Mouse (Mus musculus) urinary bladder, postnatal 25 days (tissue): ENCODE results near the gene Mrpl51.
"Not testable (repeated sequence)": the region's sequence is repeated elsewhere in the genome, so short reads cannot be mapped to it uniquely, and the experiment has no call there.

ENCODE experiments used
- DNase-seq: peaks from one replicate; pipeline ENCODE4 v3.0.0; 2022; ENCODE audit warnings: low spot score

Mrpl51 gene

DNA sequence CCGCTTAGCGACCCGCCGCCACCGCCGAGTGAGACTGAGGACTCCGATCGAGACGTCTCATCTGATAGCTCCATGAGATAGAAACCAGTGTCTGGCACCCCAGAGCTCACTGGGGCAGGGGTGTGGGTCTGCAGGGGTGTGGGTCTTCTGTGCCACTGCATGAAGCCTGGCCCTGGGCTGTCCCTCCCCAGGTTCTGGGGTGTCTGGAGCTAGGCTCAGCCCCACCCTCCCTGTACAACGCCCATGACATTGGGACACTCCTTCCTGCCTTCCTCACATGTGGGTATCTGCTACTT is 31.1 kb upstream of the Mrpl51 start:
- peak; percentile 25 for DNase-seq

DNA sequence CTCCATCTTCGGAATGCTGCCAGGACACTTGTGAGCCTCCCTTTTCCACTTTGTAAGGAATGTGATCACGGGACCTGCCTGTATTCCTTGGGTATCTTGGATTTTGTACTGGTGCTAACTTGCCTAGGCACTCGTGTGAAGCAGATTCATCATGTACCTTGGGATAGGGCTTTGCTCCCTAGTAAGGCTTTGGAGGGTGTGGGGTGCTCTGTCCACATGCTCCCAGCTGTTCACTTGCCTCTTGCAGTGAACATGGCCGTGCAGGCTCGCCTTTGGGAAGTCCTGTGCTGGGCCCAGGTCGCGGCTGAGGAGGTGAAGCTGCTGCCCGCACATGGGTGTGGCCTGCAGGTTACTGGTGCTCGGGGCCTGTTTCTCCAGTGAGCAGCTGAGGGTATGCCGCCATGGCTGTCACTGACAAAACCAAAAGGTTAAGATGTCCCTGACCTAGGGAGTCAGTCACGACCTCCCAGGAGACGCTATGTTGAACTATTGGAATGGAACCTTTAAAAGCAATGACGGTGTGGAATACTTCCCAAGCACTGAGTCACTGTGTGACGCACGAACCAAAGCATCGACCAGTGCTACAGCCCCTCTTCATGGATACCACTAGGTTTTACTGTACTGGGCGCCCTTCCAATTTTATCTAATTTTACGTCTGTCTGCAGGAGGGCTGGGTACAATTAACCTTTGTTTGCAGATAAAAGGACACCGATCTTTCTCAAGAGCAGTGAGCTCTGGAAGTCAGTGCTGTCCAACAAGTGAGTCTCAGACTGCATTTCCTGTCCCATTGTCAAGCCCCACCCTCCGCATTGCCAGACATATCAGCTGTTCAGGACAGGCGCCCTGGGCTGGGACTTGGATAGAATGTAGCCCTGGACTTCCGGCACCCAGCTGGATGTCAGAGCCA is 30.5 kb upstream of the Mrpl51 start:
- peak; percentile 56 for DNase-seq

DNA sequence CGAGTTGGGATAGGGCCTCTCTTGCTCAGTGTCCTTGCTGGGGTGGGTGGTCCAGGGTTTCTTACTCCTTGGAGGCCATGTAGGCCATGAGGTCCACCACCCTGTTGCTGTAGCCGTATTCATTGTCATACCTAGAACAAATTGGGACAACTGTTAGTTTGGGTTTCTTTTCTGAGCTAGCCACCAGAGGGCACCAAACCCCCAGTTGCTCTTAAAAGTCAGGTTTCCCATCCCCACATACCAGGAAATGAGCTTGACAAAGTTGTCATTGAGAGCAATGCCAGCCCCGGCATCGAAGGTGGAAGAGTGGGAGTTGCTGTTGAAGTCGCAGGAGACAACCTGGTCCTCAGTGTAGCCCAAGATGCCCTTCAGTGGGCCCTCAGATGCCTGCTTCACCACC is 29.6 kb upstream of the Mrpl51 start:
- DNase-seq = peak; percentile 58

DNA sequence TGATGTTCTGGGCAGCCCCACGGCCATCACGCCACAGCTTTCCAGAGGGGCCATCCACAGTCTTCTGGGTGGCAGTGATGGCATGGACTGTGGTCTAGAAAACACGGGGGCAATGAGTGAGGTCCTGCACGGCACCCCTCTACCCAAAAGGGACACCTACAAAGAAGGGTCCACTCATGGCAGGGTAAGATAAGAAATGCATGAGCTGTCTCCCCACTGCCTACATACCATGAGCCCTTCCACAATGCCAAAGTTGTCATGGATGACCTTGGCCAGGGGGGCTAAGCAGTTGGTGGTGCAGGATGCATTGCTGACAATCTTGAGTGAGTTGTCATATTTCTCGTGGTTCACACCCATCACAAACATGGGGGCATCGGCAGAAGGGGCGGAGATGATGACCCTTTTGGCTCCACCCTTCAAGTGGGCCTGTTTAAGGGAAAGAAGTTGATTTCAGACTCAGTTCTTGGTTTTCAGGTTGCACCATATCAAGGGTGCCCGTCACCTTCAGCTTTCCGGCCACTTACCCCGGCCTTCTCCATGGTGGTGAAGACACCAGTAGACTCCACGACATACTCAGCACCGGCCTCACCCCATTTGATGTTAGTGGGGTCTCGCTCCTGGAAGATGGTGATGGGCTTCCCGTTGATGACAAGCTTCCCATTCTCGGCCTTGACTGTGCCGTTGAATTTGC is 28.8 kb upstream of the Mrpl51 start:
- not testable (repeated sequence) for DNase-seq

DNA sequence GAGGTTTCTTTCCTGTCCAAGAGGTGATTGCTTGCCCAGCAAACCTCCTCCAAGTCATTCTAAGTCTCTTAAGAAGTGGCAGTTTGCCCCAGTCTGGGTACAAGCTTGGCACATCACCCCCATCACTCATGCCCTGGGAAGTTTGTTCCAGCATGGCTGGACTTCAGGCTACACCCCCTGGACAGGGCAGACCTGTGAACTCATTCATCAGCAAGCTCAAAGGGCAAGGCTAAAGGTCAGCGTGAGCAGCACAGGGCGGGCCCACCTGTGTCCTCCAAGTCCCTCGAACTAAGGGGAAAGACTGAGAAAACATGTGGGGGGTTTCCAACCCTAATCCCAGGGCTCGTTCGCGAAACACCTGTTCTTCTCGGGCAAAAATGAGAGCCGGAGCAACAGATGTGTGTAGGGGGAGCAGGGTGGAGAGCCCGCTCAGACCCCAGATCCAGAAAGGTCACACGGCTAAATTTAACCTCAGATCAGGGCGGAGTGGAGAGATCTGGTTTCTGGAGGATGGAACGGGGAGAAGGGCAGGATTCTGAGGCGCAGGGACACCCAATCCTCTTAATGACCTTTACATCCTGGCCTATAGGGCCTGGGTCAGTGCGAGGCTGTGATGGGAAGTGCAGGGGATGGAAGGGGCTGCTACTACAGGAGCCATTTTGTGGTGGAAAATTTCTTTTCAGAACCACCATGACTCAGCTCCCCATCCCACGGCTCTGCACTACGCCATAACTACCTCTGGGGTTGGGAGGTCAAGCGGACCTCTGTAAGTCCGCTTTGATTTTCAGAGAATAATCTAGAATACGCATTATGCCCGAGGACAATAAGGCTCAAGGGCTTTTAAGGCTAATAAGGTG is 27.6 kb upstream of the Mrpl51 start:
- DNase-seq = no peak

DNA sequence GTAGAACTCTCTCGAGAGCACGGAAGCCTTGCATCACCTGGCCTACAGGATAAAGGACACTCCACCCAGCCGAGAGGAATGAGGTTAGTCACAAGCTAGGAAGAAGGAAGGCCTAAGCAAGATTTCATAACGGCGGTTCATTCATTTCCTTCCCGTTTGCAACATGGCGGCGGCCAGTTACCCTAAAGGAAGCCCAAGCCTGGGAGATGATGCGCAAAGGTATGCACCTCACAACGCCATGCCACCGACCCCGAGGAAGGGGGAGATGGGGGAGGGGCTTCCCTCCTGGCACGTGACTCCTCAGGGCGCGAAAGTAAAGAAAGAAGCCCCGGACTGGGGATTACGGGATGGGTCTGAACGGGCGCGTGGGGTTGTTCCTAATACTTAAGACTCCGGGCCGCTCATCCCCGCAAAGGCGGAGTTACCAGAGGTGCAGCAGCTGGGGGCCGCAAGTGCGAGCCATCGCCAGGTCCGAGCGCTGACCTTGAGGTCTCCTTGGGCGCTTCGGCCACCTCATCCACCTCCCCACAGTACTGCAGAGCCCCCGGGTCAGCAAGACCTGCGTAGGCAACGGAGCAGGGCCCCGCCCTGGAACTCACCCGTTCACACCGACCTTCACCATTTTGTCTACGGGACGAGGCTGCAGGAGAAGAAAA is 26.8 kb upstream of the Mrpl51 start:
- peak; percentile 58 for DNase-seq

DNA sequence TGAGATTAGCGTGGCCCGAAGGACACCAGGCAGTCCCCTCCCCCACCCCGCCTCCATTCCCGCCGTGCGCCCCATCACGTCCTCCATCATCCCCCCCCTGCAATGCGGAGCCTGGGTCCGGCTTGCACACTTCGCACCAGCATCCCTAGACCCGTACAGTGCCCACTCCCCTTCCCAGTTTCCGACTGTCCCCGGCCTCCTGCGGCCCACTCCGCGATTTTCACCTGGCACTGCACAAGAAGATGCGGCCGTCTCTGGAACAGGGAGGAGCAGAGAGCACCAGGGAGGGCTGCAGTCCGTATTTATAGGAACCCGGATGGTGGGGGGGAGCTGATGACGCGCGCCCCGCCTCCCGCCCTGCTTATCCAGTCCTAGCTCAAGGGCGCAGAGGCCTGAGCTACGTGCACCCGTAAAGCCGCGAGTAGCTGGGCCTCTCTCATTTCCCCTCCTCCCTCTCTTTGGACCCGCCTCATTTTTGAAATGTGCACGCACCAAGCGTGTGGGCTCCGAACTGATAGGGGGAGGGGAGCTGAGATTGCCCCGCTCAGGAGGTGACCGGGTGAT is 26.2 kb upstream of the Mrpl51 start:
- peak; percentile 92 for DNase-seq

DNA sequence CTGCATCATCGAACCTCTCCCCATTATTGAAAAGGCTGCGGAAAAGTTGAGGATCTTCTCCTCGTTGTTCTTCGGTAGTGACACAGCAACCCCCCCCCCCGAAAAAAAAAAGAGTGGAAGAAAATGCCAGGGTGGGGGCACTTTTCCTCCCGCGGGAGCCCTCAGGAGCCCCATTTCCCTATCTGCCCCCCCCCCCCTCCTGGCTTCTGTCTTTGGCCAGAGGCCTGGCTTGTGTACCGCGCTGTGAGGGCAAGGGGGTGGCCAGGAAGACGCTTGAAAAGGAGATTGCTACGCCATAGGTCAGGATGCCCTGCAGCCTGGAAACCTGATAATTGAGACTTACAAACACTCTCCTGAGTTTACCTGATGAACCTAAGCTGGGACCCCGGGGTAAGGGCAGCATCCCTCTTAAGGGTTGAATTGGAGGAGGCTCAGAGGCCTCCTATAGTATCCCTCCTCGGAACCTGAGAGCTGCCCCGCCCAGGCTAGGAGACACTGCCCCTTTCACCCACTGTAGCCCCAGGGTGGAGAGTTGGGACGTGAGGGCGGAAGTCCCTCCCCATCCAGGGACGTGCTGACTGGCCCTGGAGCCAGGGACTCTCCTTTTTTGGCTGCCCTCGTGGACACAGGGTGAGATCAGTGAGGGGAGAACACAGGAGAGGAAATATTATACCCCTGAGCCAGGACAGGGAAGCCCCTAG is 25.4 kb upstream of the Mrpl51 start, which contains the start of gene Gapdh:
Gene Gapdh (minus strand): TSS at position 417 of the 701 bp plus-strand sequence.
- DNase-seq = peak; percentile 72

DNA sequence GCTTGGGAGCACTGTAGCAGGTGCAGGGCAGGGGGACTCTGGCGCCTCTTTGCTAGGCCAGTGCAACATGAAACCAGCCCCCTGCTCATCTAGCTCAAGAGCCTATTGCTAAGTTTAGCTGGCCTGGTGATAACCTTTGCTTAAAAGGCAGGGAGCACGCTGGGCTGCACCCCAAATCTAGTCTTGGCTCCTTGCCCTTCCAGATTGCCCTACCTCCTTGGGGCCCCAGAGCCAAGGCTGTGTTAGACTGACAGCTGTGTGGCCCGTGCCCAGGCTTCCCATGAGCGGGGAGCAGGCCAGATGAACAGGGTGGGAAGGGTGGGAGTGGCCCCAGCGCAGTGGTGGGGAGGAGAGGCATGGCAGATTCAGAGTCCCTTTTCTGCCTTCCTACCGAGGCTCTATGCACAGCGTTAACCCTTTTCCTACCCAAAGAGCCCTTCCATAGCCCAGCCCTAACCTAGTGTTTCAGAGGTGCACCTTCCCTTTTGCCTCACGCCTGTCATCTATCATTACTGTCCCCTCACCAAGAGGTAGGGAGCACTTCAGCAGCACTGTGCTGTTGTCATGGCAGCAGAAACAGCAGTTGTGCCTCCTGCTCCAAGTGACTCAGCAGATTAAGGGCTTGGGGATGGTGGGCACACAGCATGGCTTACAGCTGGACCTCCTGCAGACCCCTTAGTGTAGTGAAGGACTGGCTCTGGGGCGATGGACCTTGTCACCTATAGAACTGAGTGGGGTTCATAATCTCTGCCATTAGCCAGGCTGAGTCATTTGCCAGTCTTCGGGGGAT is 24.5 kb upstream of the Mrpl51 start:
- peak; percentile 29 for DNase-seq

DNA sequence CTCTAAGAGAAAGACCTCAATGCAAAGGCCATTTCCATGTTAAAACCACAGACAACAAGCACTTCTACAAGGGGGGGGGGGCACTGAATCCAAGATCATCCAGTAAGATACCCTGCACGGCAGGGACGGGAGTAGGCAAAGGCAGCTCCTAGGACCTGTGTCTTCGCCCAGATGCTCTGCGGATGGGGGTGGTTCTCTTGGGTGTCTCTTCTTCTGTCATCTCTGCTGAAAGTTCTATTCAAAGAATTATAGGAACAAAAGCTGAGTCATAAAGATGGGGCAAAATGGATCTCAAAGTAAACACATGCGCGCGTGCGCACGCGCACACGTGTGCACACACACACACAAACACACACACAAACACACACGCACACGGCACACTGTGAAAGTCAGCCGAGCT is 23.5 kb upstream of the Mrpl51 start:
- no peak for DNase-seq

DNA sequence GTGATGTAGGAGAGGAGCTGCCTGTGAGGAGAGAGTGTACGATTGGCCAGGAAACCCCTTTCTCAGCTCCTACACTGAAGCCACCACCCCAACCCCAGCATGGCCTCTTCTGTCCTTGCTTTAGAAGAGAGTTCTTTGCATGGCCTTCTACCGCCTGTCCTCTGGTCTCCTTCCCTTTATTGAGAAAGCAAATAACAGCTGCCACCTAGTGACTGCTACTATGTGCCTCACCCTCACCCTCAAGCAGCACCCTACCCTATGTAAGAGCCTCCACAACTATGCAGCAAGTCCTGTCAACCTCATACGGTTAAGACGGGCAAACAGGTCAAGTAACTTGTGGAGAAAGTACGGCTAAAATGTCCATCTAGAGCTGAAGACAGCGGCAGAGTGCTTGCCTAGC is 21.4 kb upstream of the Mrpl51 start:
- no peak for DNase-seq

DNA sequence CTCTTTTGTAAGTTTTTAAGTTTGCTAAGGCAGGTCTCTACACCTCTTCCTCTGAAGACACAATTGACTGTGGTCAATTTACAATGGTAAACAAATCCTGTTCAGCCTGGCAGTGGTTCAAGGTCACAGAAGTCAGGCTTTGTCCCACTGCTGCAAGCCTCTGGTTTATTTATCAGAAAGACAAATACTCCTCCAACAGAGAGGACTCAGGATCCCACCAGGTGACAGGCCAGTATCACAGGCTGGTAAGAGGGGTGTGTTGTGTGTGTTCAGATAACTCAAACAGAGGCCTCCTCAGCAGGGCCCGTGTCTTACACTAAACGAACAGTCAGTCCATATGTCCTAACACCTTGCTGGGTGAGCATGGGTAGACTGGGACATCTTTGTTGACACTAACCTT is 19.1 kb upstream of the Mrpl51 start:
- no peak for DNase-seq

DNA sequence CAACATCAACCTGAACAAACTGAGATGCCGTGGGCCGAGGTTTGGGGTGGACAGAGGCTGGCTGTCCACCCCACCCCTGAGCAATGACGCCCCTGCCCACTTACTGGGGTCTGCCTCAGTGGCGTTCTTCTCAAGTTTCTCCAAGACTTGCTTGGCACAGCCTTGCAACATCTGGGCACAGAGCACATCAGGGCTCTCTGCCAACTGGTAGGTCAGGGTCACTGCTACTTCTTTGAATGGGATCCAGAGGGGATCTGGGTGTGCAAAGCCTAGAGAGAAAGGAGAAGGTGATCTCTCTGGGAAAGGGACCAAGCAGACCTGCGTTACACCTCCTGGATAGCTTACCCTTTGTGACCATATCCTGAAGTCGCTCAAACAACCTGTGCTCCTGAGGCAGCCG is 18.3 kb upstream of the Mrpl51 start:
- no peak for DNase-seq

DNA sequence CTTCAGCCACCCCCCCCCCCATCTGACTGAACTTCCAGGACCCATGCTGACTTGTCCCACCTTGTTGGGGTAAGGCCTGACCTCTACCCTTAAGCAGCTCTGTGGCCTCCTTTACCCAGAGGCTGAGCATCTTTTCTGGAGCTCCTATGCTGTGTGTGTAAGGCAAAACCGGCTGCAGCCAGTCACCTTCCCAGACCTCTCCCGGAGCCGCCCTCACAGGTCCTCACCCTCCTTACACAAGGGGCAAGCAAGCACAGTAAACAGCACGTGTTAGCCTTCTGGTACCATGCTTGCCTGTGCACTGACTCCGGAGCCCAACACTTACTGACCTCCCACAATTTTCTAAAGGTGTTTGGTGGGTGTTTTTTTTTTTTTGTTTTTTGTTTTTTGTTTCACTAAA is 16.1 kb upstream of the Mrpl51 start:
- no peak for DNase-seq

DNA sequence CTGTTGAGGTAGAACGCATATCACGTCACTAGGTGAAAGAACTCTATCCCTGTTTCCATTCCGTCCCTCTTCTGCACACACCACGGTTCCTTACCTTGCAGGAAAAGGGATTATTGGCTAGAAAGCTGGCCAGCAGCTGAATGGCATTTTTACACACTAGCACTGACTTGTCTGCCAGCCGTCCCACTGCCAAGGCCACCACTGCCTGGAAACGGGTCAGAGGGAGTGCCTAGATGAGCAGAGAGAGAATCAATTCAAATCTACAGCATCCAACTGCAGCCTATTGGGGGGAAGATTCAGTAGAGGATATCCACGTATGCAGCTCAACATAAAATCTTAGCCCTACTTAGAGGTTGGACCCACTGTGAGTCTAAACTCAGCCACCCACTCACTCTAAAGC is 12.0 kb upstream of the Mrpl51 start:
- DNase-seq = no peak

DNA sequence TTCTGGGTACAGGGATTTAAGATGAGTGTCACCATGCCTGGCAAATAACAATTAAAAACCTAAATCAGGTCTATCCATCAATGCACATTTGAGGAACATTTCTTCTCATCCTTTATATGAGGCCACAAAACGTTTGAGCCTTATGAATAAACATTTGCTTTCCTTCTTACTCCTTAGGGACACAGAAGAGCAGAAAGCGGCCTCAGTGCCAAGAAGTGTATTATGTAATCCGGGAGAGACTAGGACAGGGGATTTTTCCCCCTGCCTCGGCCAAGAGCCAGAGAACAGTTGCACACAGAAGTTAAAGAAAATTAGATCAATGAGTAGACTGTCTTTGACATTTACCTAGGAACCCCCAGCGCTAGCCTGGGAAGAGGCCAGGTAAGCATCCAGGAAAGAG is 9.5 kb upstream of the Mrpl51 start:
- no peak for DNase-seq

DNA sequence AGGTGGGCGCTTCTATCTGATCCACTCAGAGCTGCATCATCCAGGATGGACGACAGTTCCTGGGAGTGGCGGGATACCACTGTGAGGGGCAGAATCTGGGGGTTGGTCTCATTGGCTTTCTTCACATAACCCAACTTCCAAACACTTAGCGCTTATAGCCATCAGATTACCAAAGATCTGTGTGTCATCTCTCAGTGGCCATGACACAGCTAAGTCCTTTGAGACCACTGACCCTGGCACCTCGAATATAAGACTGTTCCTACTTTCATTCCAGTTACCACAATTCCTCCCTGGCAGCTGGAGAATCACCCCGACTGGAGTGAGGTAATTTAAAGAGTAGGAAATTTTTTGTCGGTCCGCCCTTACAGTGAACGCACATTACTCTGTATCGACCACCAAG is 5.4 kb upstream of the Mrpl51 start:
- no peak for DNase-seq

DNA sequence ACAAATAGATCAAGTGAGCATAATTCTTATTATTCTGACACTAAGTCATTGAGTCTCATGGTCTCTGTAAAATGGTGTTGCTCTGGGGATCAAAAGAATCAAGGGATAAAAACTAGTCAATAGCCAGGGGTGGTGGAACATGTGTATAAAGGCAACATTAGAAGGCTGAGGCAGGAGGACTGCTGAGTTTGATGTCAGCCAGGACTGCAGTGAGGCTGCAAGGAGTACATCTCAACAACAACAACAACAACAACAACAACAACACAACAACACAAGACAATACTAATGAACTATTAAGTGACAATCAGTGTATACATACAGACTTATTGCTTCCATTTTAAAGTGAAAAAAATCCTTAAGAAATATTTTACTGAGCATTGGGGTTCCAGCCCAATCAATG is 785 bp upstream of the Mrpl51 start:
- DNase-seq = no peak

DNA sequence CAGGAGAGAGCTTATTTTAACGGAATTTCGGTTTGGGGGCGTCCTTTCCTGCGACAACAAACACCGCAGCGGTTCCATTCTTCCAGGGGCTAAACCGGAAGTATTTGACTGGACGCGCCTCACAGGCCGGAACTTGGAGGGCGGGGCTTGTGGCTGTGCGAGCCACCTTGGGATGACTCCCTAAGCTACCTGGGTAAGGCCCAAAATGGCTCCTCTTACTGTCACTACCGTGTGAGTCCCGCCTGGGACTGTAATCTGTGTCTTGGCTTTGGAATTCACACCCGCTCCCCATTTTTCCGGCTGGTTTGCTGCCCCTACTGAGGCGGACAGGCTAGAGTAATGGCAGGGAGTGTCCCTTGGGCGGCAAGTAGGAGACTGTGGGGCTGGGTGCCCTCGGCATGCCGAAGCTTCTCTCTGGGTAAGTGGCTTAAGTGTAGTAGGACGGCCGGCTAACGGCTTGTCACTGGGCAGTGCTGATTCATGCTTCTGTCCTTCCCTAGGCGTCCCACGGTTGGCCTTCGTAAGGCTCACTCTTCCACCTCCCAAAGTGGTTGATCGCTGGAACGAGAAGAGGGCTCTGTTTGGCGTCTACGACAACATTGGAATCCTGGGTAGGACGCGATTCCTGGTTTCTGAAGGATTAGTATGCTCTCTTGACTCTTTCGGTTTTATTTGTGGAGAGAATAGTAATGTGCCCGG is 564 bp downstream of the Mrpl51 start:
- DNase-seq = peak; percentile 89

DNA sequence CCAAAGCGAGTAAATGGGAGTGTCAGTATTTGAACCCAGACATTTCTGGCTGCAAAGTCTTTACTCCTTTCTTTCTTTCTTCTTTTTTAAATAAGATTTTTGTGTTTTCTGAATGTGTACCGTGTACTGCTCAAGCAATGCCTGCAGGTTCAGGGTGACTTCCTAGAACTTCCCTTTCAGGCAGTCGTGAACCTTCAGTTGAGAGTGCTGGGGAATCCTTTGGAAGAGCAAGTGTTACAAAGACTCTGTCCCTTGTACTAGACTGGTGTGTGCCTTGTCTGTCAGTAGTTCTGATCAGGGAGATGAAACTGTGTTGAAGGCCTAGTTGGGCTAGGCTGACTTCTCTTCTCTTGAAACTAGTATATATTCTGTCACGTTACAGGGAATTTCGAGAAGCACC is 1.2 kb downstream of the Mrpl51 start:
- DNase-seq = no peak
